Mouse (Mus musculus): ENCODE measurements around the gene Lztfl1.
"Not testable (repeated sequence)": the region's sequence is repeated elsewhere in the genome, so short reads cannot be mapped to it uniquely, and the experiment has no call there.

Gene Lztfl1

GRCm38 (mm10) chr9:123717186-123718008 is at the start of gene Lztfl1:
Lztfl1 (minus strand) TSS chr9:123717697.
- peak; percentile 95 for DNase-seq

DNA sequence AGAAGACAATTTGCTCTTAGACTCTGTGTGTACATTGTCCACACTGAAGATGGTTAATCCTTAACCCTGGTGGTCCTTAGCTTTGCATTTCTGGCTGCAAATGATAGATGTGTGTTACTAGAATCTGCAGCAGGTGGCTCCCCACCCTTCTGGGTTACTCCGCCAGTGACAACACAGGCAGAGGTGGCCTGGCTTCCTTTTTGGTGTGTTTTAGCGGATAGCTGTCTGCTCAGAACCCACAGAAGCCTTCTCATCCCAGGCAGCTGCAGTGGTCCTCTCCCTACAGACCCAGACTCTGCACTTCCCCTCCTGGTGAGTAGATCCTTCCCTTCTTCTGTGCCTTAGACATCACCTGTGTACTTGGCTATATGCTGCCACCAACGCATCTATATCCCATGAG is 49.5 kb upstream of the Lztfl1 start:
- DNase-seq: peak; percentile 85

- DNase-seq: peak; percentile 58
These were observed 46.3 kb upstream of the Lztfl1 start for GRCm38 (mm10) chr9:123763771-123764170.

- peak; percentile 62 for DNase-seq
These were observed 45.4 kb upstream of the Lztfl1 start for GRCm38 (mm10) chr9:123762886-123763285.

- DNase-seq: peak; percentile 31
These were observed 43.3 kb upstream of the Lztfl1 start for GRCm38 (mm10) chr9:123760806-123761205.

GRCm38 (mm10) chr9:123758645-123759044 is 41.1 kb upstream of the Lztfl1 start:
- peak; percentile 74 for DNase-seq

- peak; percentile 13 for DNase-seq
These were observed 40.7 kb upstream of the Lztfl1 start for GRCm38 (mm10) chr9:123758156-123758555.

- DNase-seq: peak; percentile 55
These were observed 39.8 kb upstream of the Lztfl1 start for GRCm38 (mm10) chr9:123757326-123757725.

DNA sequence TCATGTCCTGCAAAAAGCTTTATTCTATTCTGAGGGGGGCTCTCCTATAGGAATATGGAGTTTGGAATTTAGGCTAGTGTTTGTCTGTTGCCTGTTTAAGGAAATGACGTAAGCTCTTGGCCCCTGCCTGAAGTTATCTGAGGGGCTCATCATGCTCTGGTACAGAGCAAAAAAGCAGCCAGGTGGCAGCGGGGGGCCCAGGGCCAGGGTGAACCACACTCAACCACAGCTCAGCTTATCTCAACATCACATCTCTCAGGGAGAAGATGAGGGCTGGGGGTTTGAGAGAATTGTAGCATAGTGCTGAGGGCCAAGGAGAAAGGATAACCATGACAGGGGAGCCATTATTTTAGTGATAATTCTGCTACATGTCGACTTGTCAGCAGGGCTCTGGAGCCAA is 39.3 kb upstream of the Lztfl1 start:
- DNase-seq: peak; percentile 94

GRCm38 (mm10) chr9:123754333-123754732 is 36.8 kb upstream of the Lztfl1 start:
- peak; percentile 91 for DNase-seq

- not testable (repeated sequence) for DNase-seq
These were observed 32.2 kb upstream of the Lztfl1 start for GRCm38 (mm10) chr9:123749687-123750086.

DNA sequence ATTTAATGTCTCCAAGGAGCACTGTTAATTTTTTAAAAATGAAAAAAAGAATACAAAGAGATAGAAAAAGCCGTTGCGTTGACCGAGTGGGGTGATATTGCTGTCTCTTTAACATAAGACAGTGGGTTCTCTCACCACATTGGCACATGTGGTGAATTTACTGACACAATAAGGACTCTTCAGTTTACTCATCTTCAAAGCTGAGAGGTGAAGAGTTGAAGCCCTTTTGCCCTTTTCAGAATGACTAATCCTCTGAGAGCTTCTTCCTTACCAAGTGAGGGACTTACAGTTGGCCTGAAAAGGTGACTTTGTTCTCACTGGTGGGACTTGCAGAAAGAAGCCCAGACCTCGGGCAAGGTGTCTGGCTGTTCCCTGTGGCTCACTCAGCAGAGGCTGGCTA is 23.3 kb upstream of the Lztfl1 start:
- DNase-seq: no peak

- no peak for DNase-seq
These were observed 16.6 kb upstream of the Lztfl1 start for GRCm38 (mm10) chr9:123734133-123734532.

GRCm38 (mm10) chr9:123731271-123731670 is 13.8 kb upstream of the Lztfl1 start:
- DNase-seq: no peak

- no peak for DNase-seq
These were observed 5.4 kb upstream of the Lztfl1 start for GRCm38 (mm10) chr9:123722737-123723493.

- DNase-seq: no peak
These were observed 1.2 kb downstream of the Lztfl1 start for GRCm38 (mm10) chr9:123716301-123716700.

DNA sequence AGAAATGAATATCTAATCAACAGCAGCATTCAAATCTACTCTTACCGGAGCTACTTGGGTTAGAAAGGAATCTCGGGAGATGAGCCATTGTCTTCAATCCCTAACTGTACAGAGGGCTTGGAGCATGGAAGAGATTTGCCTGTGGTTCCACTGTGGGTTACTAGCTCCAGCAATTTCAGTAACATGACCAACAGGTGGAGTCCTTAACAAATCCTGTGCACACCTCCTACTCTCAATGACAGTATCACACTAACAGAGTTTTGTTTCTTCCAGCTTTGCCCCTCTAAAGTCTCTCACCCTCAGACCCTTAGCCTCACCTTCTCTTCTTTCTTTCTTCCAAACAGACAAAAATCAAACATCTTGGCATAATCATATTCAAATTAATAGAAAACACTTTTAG is 4.4 kb downstream of the Lztfl1 start:
- peak; percentile 52 for DNase-seq

GRCm38 (mm10) chr9:123709226-123709625 is 8.3 kb downstream of the Lztfl1 start:
- DNase-seq: no peak

DNA sequence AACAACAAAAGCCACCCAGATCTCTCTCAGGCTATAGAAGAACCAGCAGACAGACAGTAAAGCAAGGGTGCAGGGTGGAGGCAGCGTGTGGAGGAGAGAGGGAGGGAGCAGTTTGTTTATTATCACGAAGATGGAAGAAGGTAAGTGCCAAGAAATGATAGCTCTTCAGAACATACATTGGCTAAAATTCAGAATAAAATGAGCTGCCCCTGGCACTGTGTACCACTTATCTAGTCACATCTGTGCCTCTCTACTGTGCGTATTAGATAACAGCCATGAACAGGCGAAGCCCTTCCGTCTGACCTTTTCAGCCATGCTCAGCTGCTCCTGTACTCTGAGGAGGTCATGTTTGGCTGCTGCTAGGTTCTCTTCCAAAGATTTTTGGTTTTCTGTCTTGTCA is 15.7 kb downstream of the Lztfl1 start:
- DNase-seq: no peak

DNA sequence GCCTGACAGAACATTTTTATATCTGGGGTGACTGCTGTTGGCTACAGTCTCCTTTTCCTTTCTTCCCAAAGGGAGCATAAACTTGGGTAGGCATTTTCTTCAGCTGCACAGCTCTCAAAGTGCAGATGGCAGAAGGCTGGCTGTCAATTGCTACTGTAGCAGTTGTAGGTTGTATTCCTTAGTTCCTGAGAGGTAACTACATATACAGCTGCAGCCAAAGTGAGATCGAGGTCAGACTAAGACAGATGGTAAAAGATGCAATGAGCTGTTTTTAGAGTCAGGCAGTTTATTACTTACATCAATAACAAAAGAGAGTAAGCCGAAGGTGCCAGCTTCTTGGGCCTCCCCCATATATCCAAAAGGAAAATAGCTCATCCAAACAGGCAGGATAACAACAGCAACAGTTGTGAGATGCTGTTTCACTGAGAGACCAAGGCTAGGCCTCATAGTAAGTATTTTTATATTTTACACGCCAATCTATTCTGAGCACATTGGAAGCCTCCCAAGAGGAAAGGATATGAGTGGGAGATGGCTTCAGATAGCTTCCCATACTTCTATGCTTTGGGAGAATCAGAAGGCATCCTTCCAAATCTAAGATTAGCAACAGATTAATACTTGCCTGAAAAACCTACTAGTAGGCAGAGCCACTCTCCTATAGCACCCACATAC is 21.7 kb downstream of the Lztfl1 start:
- DNase-seq: no peak

GRCm38 (mm10) chr9:123688227-123688626 is 29.3 kb downstream of the Lztfl1 start:
- no peak for DNase-seq

- DNase-seq: no peak
These were observed 31.3 kb downstream of the Lztfl1 start for GRCm38 (mm10) chr9:123686206-123686605.

GRCm38 (mm10) chr9:123683704-123684103 is 33.8 kb downstream of the Lztfl1 start:
- DNase-seq: no peak

DNA sequence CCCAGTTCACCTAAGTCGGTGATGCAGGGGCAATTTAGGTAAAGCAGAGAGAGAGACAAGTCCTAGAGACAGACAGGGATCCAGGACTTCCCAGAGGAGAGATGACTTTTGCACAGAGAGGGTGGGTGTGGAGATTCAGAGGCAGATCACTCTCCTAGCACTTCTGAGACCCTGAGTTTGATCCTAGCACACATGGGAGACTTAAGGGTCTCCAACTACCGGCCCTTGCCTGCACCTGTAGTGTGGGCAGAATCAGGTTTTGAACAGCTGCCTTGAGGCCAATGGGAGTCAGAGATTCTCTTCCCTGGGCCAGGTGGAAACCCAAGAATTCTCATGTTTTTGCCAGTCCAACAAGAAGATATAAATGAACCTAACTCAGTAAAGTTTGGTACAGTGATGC is 38.3 kb downstream of the Lztfl1 start:
- DNase-seq: no peak
